Mouse (Mus musculus): ENCODE measurements at regions not wholly inside any gene's neighbourhood (a gene's known extent, or its start where the extent isn't known, plus 50 kb on each side); places are given as distances from the start of the nearest gene placed in this dataset.

DNA sequence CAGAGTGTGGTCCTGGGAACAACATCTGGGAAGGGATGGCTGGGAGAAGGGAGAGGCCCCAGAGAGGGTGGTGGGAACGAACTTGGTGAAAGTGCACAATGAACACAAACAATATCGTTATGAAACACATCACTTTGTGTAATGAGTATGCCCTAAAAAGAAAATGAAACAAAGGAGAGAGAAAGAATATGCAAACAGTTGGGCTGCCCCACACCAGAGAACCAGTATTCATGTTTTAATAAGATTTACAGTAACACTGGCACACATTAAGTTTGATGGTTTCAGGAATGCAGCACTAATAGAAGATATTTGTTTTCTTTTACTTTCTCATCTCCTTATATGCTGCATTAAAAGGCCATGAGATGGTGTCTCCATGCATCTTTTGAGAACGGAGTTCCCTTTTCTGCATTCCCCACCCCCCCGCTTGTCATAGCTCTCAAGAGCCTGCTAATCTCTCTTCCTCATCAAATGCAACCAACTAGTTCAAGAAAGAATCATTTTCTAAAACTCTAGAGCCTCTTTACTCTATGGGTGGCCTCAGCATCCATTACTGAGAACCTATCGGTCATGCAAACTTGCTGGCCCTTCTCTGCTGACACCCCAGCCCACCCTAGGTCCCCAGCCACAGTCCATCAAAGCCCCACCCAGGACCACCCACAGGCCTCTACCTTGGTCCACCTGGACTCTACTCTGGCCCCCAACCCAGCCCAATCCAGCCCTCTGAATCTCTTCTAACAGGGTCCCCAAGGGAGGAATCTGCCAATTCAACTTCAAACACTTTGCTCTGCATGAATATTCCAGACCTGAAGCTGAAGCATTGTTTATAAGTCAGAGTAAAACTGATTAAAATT is 379.0 kb upstream of the Nrp1 start:
- no peak for TF ChIP-seq REST (IDR thresholded peaks at IDR 0.05; ENCODE audit: insufficient read depth, insufficient read length)
- no peak for TF ChIP-seq USF1 (IDR thresholded peaks at IDR 0.05; ENCODE audit: low read depth)
- TF ChIP-seq POLR2A (IDR thresholded peaks at IDR 0.05; ENCODE audit: insufficient read length, low read depth): no peak
- no peak for TF ChIP-seq TCF12 (IDR thresholded peaks at IDR 0.05; ENCODE audit: insufficient read depth, poor library complexity, severe bottlenecking)

Measured in myocyte (in vitro differentiated cells).